Mouse (Mus musculus): ENCODE results near the gene Sbk2. TPM values are rescaled to one million over a fixed set of nuclear protein-coding genes. Genes with fewer than 3 reads are reported as not detected.
A peak's percentile ranks its signal among the peaks of the same experiment; 100 is the strongest.

The Sbk2 gene
- total and polyA plus RNA-seq, 2 experiments from 2014 or later: 0.31 TPM; not detected in 1

- H3K4me3 ChIP-seq (ENCODE audit: low read length): peak within 1 kb of the TSS; percentile 82
- H3K27ac ChIP-seq: peak within 1 kb of the TSS; percentile 89
- ATAC-seq (peak; percentile 91), DNase-seq (ENCODE audit: low spot score) (peak; percentile 95)
- H3K4me1 ChIP-seq (ENCODE audit: insufficient read depth, low read length): peaks cover 10% of the 10 kb centered on the region
- WGBS: 5% methylated on average over 12 of the region's 26 CpGs
- no peaks in the 10 kb centered on the region for H3K27me3 ChIP-seq (ENCODE audit: insufficient read depth, low read length)
- TF ChIP-seq CTCF (IDR thresholded peaks at IDR 0.05; ENCODE audit: low read depth): no peak
- 0 out of 2 replicates have a peak, but pooled peaks cover 5% of the 10 kb centered on the region for H3K36me3 ChIP-seq (ENCODE audit: insufficient read depth, low read length)
- peak within 1 kb of the TSS; percentile 93 for H3K4me2 ChIP-seq (ENCODE audit: low read depth, low read length)
- H3K9ac ChIP-seq (replicated peaks; ENCODE audit: low read length): peak within 1 kb of the TSS; percentile 95
- H3K9me3 ChIP-seq (ENCODE audit: low read length): no peaks in the 10 kb centered on the region
Measured at GRCm38 (mm10) chr7:4996003-4996895, 32.0 kb upstream of the Sbk2 start, which contains the start of gene Zfp579. TSS of gene Zfp579 (minus strand) at chr7:4996158.

- WGBS: 6% methylated on average over 18 of the region's 19 CpGs
- no peak for TF ChIP-seq CTCF (IDR thresholded peaks at IDR 0.05; ENCODE audit: low read depth)
- Histone ChIP-seq H3K4me2 (ENCODE audit: low read depth, low read length) (peak overlapping the region; percentile 93), H3K27me3 (ENCODE audit: insufficient read depth, low read length) (no peaks in the 10 kb centered on the region), H3K9ac (replicated peaks; ENCODE audit: low read length) (peak overlapping the region; percentile 95), H3K4me3 (ENCODE audit: low read length) (peak overlapping the region; percentile 82), H3K4me1 (ENCODE audit: insufficient read depth, low read length) (peaks cover 10% of the 10 kb centered on the region), H3K27ac (peak overlapping the region; percentile 79), H3K36me3 (ENCODE audit: insufficient read depth, low read length) (0 out of 2 replicates have a peak, but pooled peaks cover 5% of the 10 kb centered on the region), H3K9me3 (ENCODE audit: low read length) (no peaks in the 10 kb centered on the region)
- DNase-seq (ENCODE audit: low spot score): no peak
- ATAC-seq: peak; percentile 4
Measured at GRCm38 (mm10) chr7:4995268-4996002, 31.2 kb upstream of the Sbk2 start.

GRCm38 (mm10) chr7:4993999-4994788 lies 30.0 kb upstream of the Sbk2 start:
- H3K27me3 ChIP-seq (ENCODE audit: insufficient read depth, low read length): no peaks in the 10 kb centered on the region
- peak overlapping the region; percentile 93 for H3K4me2 ChIP-seq (ENCODE audit: low read depth, low read length)
- H3K9me3 ChIP-seq (ENCODE audit: low read length): no peaks in the 10 kb centered on the region
- WGBS: 51% methylated on average over 59 of the region's 59 CpGs
- 0 out of 2 replicates have a peak, but pooled peaks cover 5% of the 10 kb centered on the region for H3K36me3 ChIP-seq (ENCODE audit: insufficient read depth, low read length)
- TF ChIP-seq CTCF (IDR thresholded peaks at IDR 0.05; ENCODE audit: low read depth): no peak
- peaks cover 10% of the 10 kb centered on the region for H3K4me1 ChIP-seq (ENCODE audit: insufficient read depth, low read length)
- H3K27ac ChIP-seq: no peak overlapping the region
- no peak for DNase-seq (ENCODE audit: low spot score)
- peak overlapping the region; percentile 21; the same call in 1 of the 2 replicates for H3K9ac ChIP-seq (replicated peaks; ENCODE audit: low read length)
- ATAC-seq: no peak
- H3K4me3 ChIP-seq (ENCODE audit: low read length): peak overlapping the region; percentile 13; the same call in 1 of the 2 replicates

- 41% methylated on average over 55 of the region's 55 CpGs for WGBS
- TF ChIP-seq CTCF (IDR thresholded peaks at IDR 0.05; ENCODE audit: low read depth): no peak
- DNase-seq (ENCODE audit: low spot score) (no peak), ATAC-seq (no peak)
- Histone ChIP-seq H3K4me2 (ENCODE audit: low read depth, low read length) (peak overlapping the region; percentile 93), H3K36me3 (ENCODE audit: insufficient read depth, low read length) (0 out of 2 replicates have a peak, but pooled peaks cover 5% of the 10 kb centered on the region), H3K9ac (replicated peaks; ENCODE audit: low read length) (no peak overlapping the region; the same call in 1 of the 2 replicates), H3K27me3 (ENCODE audit: insufficient read depth, low read length) (no peaks in the 10 kb centered on the region), H3K4me3 (ENCODE audit: low read length) (no peak overlapping the region), H3K27ac (no peak overlapping the region), H3K4me1 (ENCODE audit: insufficient read depth, low read length) (peaks cover 10% of the 10 kb centered on the region), H3K9me3 (ENCODE audit: low read length) (no peaks in the 10 kb centered on the region)
Measured at GRCm38 (mm10) chr7:4993347-4993998, 29.3 kb upstream of the Sbk2 start.

GRCm38 (mm10) chr7:4988250-4988649 lies 24.0 kb upstream of the Sbk2 start:
- Histone ChIP-seq H3K27me3 (ENCODE audit: insufficient read depth, low read length) (no peaks in the 10 kb centered on the region), H3K4me3 (ENCODE audit: low read length) (no peak overlapping the region), H3K36me3 (ENCODE audit: insufficient read depth, low read length) (0 out of 2 replicates have a peak, but pooled peaks cover 3% of the 10 kb centered on the region), H3K4me1 (ENCODE audit: insufficient read depth, low read length) (no peaks in the 10 kb centered on the region), H3K4me2 (ENCODE audit: low read depth, low read length) (no peak overlapping the region), H3K9me3 (ENCODE audit: low read length) (no peaks in the 10 kb centered on the region), H3K27ac (no peak overlapping the region), H3K9ac (replicated peaks; ENCODE audit: low read length) (no peak overlapping the region)
- WGBS: 79% methylated on average over 2 of the region's 2 CpGs
- no peak for DNase-seq (ENCODE audit: low spot score)
- no peak for TF ChIP-seq CTCF (IDR thresholded peaks at IDR 0.05; ENCODE audit: low read depth)
- no peak for ATAC-seq
